ENCODE assay signal across 10 mouse cellular contexts in the genomic region with DNA sequence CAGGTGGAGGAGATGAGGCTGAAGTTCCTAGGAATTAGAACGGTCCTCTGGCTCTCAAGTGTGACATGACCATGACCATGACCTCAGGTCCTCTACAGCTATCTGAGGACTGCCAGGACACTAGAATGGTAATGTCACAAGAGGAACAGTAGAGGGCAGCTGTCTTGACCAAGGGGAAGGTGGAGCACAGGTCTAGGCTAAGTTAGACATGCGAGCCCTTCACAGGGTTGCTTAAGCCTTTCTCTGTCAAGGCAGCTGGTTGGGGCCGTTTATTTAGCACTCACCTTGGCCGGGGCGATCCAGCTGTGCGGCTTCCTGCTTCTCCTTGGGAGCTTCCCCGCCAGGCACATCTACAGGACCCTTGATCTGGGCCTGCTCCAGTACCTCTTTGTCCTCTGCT. TPM values are rescaled to one million over a fixed set of nuclear protein-coding genes. Genes with fewer than 3 reads are reported as not detected.
A peak's percentile ranks its signal among the peaks of the same experiment; 100 is the strongest.
DNase-seq lines count a peak whose midpoint lies in the region; ATAC-seq and TF ChIP-seq lines count a peak whose summit lies in the region.
"Had no signal": no experiment of that assay in that cellular context is flagged by ENCODE, and none has a peak within 500 bp of the region (broad histone marks: within the 10 kb centered on the region; RNA-seq: fewer than 3 reads in every experiment).

No protein-coding gene starts in this region.

- no peak overlapping the region for H3K4me2 ChIP-seq in forebrain, embryonic 12.5 days
- no peak overlapping the region for H3K4me2 ChIP-seq in lung, postnatal 0 days (replicated peaks; ENCODE audit: low read depth, low read length)
- H3K4me2 ChIP-seq in hindbrain, embryonic 14.5 days (replicated peaks), result no peak overlapping the region

- TF ChIP-seq CTCF in lung, postnatal 0 days (IDR thresholded peaks at IDR 0.05), result peak; percentile 52

- H3K27ac ChIP-seq in forebrain, embryonic 12.5 days, result no peak overlapping the region
- H3K27ac ChIP-seq in forebrain, embryonic 10.5 days, result no peak overlapping the region
- H3K27ac ChIP-seq in lung, postnatal 0 days (ENCODE audit: low read length), result no peak overlapping the region
- no peak overlapping the region for H3K27ac ChIP-seq in hindbrain, embryonic 14.5 days

- H3K36me3 ChIP-seq in forebrain, embryonic 12.5 days (replicated peaks), result peaks cover 68% of the 10 kb centered on the region
- peaks cover 74% of the 10 kb centered on the region for H3K36me3 ChIP-seq in forebrain, embryonic 10.5 days (replicated peaks)
- H3K36me3 ChIP-seq in lung, postnatal 0 days (ENCODE audit: insufficient read depth, low read length), result peaks cover 30% of the 10 kb centered on the region
- peaks cover 35% of the 10 kb centered on the region for H3K36me3 ChIP-seq in hindbrain, embryonic 14.5 days (replicated peaks; ENCODE audit: control insufficient read depth, insufficient read depth)

- H3K9ac ChIP-seq in forebrain, embryonic 12.5 days, result no peak overlapping the region
- no peak overlapping the region for H3K9ac ChIP-seq in lung, postnatal 0 days (replicated peaks; ENCODE audit: low read depth)
- 0 out of 2 replicates have a peak overlapping the region, but pooled peaks have one; percentile 14 for H3K9ac ChIP-seq in hindbrain, embryonic 14.5 days

- WGBS in forebrain, embryonic 12.5 days, result 72% methylated on average over 7 of the region's 7 CpGs
- 74% methylated on average over 7 of the region's 7 CpGs for WGBS in forebrain, embryonic 10.5 days
- WGBS in lung, postnatal 0 days, result 74% methylated on average over 7 of the region's 7 CpGs
- 68% methylated on average over 7 of the region's 7 CpGs for WGBS in hindbrain, embryonic 14.5 days

- H3K4me3 ChIP-seq in forebrain, embryonic 12.5 days (replicated peaks), result no peak overlapping the region
- no peak overlapping the region for H3K4me3 ChIP-seq in forebrain, embryonic 10.5 days
- no peak overlapping the region for H3K4me3 ChIP-seq in lung, postnatal 0 days (ENCODE audit: low read depth, low read length)
- no peak overlapping the region for H3K4me3 ChIP-seq in hindbrain, embryonic 14.5 days (replicated peaks; ENCODE audit: low read length)

- DNase-seq in forebrain, embryonic 10.5 days (ENCODE audit: extremely low spot score, low spot score), result no peak
- peak; percentile 41 for DNase-seq in lung, postnatal 0 days (ENCODE audit: low spot score)
- DNase-seq in lung, postnatal 25 days (ENCODE audit: low spot score), result no peak
- no peak for DNase-seq in hindbrain, embryonic 14.5 days (ENCODE audit: low spot score)
- DNase-seq in retina, postnatal 1 day, result peak; percentile 32
- DNase-seq in frontal cortex, postnatal 14 days (ENCODE audit: low spot score in 2 of 2), result no peak
- DNase-seq in ovary, adult 18-20 months (ENCODE audit: low spot score), result no peak
- DNase-seq: adrenal gland, adult 2 months; kidney, adult 8-10 months had no signal

- TF ChIP-seq EP300 in lung, postnatal 0 days (IDR thresholded peaks at IDR 0.05), result no peak

- H3K9me3 ChIP-seq in forebrain, embryonic 12.5 days, result no peaks in the 10 kb centered on the region
- no peaks in the 10 kb centered on the region for H3K9me3 ChIP-seq in forebrain, embryonic 10.5 days
- H3K9me3 ChIP-seq in lung, postnatal 0 days (ENCODE audit: low read length), result no peaks in the 10 kb centered on the region
- H3K9me3 ChIP-seq in hindbrain, embryonic 14.5 days (ENCODE audit: control insufficient read depth, low read length), result no peaks in the 10 kb centered on the region

- no peaks in the 10 kb centered on the region for H3K27me3 ChIP-seq in forebrain, embryonic 12.5 days
- no peaks in the 10 kb centered on the region for H3K27me3 ChIP-seq in forebrain, embryonic 10.5 days (ENCODE audit: poor library complexity, severe bottlenecking)
- H3K27me3 ChIP-seq in lung, postnatal 0 days (replicated peaks; ENCODE audit: insufficient read depth, low read length), result no peaks in the 10 kb centered on the region
- H3K27me3 ChIP-seq in hindbrain, embryonic 14.5 days (ENCODE audit: control insufficient read depth, insufficient read depth, low read length), result no peaks in the 10 kb centered on the region

- H3K4me1 ChIP-seq in forebrain, embryonic 12.5 days, result no peaks in the 10 kb centered on the region
- H3K4me1 ChIP-seq in forebrain, embryonic 10.5 days, result peaks cover 13% of the 10 kb centered on the region; the same call in 1 of the 2 replicates
- H3K4me1 ChIP-seq in lung, postnatal 0 days (ENCODE audit: insufficient read depth, low read depth, low read length), result peaks cover 6% of the 10 kb centered on the region; the same call in 1 of the 2 replicates
- no peaks in the 10 kb centered on the region; the same call in 1 of the 2 replicates for H3K4me1 ChIP-seq in hindbrain, embryonic 14.5 days (replicated peaks; ENCODE audit: control insufficient read depth, insufficient read depth, low read length)

- ATAC-seq in forebrain, embryonic 12.5 days (ENCODE audit: low FRiP score), result 0 out of 2 replicates have a peak, but pooled peaks have one; percentile 23
- peak; percentile 40; the same call in 1 of the 2 replicates for ATAC-seq in lung, postnatal 0 days
- ATAC-seq in hindbrain, embryonic 14.5 days (ENCODE audit: low FRiP score), result no peak

RNA-seq across cellular contexts. Expression of a gene that starts 11.8 kb away (rescaled TPM):
- 52.5 and 62.0 TPM in 2 replicates for polyA plus RNA-seq in forebrain, embryonic 12.5 days (2016; fragmentation: Nextera tagmentation; extraction: Ambion mirVana)
- polyA plus RNA-seq in forebrain, embryonic 10.5 days (2016; fragmentation: Nextera tagmentation; extraction: Ambion mirVana), result 87.4 and 97.7 TPM in 2 replicates
- 69.6 and 76.9 TPM in 2 replicates for polyA plus RNA-seq in lung, postnatal 0 days (2015; fragmentation: Nextera tagmentation; extraction: Ambion mirVana)
- polyA plus RNA-seq in hindbrain, embryonic 14.5 days (2014; fragmentation: Nextera tagmentation; extraction: Ambion mirVana), result 47.5 and 62.8 TPM in 2 replicates

RNA-seq across cellular contexts. Expression of a gene that starts 12.0 kb away (rescaled TPM):
- polyA plus RNA-seq in forebrain, embryonic 12.5 days (2016; fragmentation: Nextera tagmentation; extraction: Ambion mirVana), result 17.3 and 20.9 TPM in 2 replicates
- polyA plus RNA-seq in forebrain, embryonic 10.5 days (2016; fragmentation: Nextera tagmentation; extraction: Ambion mirVana), result 17.7 and 20.6 TPM in 2 replicates
- polyA plus RNA-seq in lung, postnatal 0 days (2015; fragmentation: Nextera tagmentation; extraction: Ambion mirVana), result 8.2 TPM in 2 replicates
- 17.7 and 20.1 TPM in 2 replicates for polyA plus RNA-seq in hindbrain, embryonic 14.5 days (2014; fragmentation: Nextera tagmentation; extraction: Ambion mirVana)

RNA-seq across cellular contexts. Expression of a gene that starts 23.9 kb away (rescaled TPM):
- polyA plus RNA-seq in forebrain, embryonic 12.5 days (2016; fragmentation: Nextera tagmentation; extraction: Ambion mirVana), result 48.2 and 51.0 TPM in 2 replicates
- 41.4 and 42.5 TPM in 2 replicates for polyA plus RNA-seq in forebrain, embryonic 10.5 days (2016; fragmentation: Nextera tagmentation; extraction: Ambion mirVana)
- polyA plus RNA-seq in lung, postnatal 0 days (2015; fragmentation: Nextera tagmentation; extraction: Ambion mirVana), result 7.6 and 9.6 TPM in 2 replicates
- 27.8 and 28.1 TPM in 2 replicates for polyA plus RNA-seq in hindbrain, embryonic 14.5 days (2014; fragmentation: Nextera tagmentation; extraction: Ambion mirVana)

RNA-seq across cellular contexts. Expression of a gene that starts 40.6 kb away (rescaled TPM):
- polyA plus RNA-seq in forebrain, embryonic 12.5 days (2016; fragmentation: Nextera tagmentation; extraction: Ambion mirVana), result 88.6 and 91.3 TPM in 2 replicates
- polyA plus RNA-seq in forebrain, embryonic 10.5 days (2016; fragmentation: Nextera tagmentation; extraction: Ambion mirVana), result 90.6 and 93.2 TPM in 2 replicates
- polyA plus RNA-seq in lung, postnatal 0 days (2015; fragmentation: Nextera tagmentation; extraction: Ambion mirVana), result 66.6 and 69.4 TPM in 2 replicates
- 92.9 and 93.8 TPM in 2 replicates for polyA plus RNA-seq in hindbrain, embryonic 14.5 days (2014; fragmentation: Nextera tagmentation; extraction: Ambion mirVana)

Comparison
In these comparisons a context has a peak if more than half of its experiments do, and no peak if none do; other contexts are left out.
1. DNase-seq: peak in lung, postnatal 0 days (single experiment) and retina, postnatal 1 day (single experiment); none in forebrain, embryonic 10.5 days (single experiment), lung, postnatal 25 days (single experiment), hindbrain, embryonic 14.5 days (single experiment), frontal cortex, postnatal 14 days (0 of 2) and ovary, adult 18-20 months (single experiment).